In the genomic region with DNA sequence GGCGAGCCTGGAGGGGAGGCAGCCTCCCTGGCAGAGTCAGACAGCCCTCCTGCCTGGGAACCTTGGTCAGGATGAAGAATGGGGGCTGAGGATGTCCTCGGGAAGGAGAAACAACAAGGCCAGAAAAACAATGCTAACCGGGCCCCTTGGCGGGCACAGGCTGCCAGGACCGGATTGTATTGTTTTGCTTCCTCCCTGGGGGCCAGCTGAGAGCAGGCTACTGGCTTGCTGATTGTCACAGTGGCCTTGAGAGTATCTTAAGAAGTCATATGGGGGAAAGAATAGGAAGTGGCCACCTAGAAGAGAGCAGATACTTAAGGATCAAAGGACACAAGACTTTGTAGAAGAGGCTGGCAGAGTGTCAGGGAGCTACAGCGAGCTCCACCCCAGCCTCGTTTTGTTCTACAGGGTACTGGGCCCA, we compare ENCODE assay signal across 10 mouse cellular contexts. TPM values are rescaled to one million over a fixed set of nuclear protein-coding genes. Genes with fewer than 3 reads are reported as not detected.
DNase-seq lines count a peak whose midpoint lies in the region; ATAC-seq and TF ChIP-seq lines count a peak whose summit lies in the region.
"Had no signal": no experiment of that assay in that cellular context is flagged by ENCODE, and none has a peak within 500 bp of the region (broad histone marks: within the 10 kb centered on the region; RNA-seq: fewer than 3 reads in every experiment).

No protein-coding gene starts in this region.

- H3K27ac ChIP-seq in gastrocnemius, adult 2 months, result peak overlapping the region; percentile 83
- peak overlapping the region; percentile 31; the same call in 1 of the 2 replicates for H3K27ac ChIP-seq in embryonic facial prominence, embryonic 15.5 days (replicated peaks)
- peak overlapping the region; percentile 65 for H3K27ac ChIP-seq in intestine, embryonic 16.5 days (ENCODE audit: low read length)
- peak overlapping the region; percentile 77 for H3K27ac ChIP-seq in lung, embryonic 16.5 days (ENCODE audit: low read length)

- no peak overlapping the region for H3K9ac ChIP-seq in embryonic facial prominence, embryonic 15.5 days
- no peak overlapping the region for H3K9ac ChIP-seq in intestine, embryonic 16.5 days (ENCODE audit: low read depth, low read length)
- no peak overlapping the region for H3K9ac ChIP-seq in lung, embryonic 16.5 days (ENCODE audit: low read length)
- H3K9ac ChIP-seq: midbrain, embryonic 13.5 days had no signal

- no peak overlapping the region for H3K4me2 ChIP-seq in embryonic facial prominence, embryonic 15.5 days (replicated peaks)
- H3K4me2 ChIP-seq in intestine, embryonic 16.5 days (ENCODE audit: low read depth, low read length), result no peak overlapping the region
- no peak overlapping the region for H3K4me2 ChIP-seq in lung, embryonic 16.5 days (ENCODE audit: low read depth, low read length)
- H3K4me2 ChIP-seq: midbrain, embryonic 13.5 days had no signal

- 0 out of 2 replicates have a peak, but pooled peaks have one; percentile 40 for ATAC-seq in embryonic facial prominence, embryonic 15.5 days (ENCODE audit: insufficient number of reproducible peaks, low FRiP score, low TSS enrichment, low read depth)
- peak; percentile 30; the same call in 1 of the 2 replicates for ATAC-seq in intestine, embryonic 16.5 days
- peak; percentile 86 for ATAC-seq in lung, embryonic 16.5 days (ENCODE audit: low read depth)
- no peak for ATAC-seq in activated CD4-positive, CD25-positive, alpha-beta regulatory T cell, adult 4 months
- ATAC-seq: midbrain, embryonic 13.5 days had no signal

- H3K4me1 ChIP-seq in embryonic facial prominence, embryonic 15.5 days, result peaks cover 7% of the 10 kb centered on the region; the same call in 1 of the 2 replicates
- H3K4me1 ChIP-seq in intestine, embryonic 16.5 days (ENCODE audit: control insufficient read depth, insufficient read depth, low read length), result peaks cover 15% of the 10 kb centered on the region
- H3K4me1 ChIP-seq in lung, embryonic 16.5 days (replicated peaks; ENCODE audit: control insufficient read depth, insufficient read depth, low read length), result peaks cover 3% of the 10 kb centered on the region; the same call in 1 of the 2 replicates

- H3K27me3 ChIP-seq in embryonic facial prominence, embryonic 15.5 days, result no peaks in the 10 kb centered on the region
- H3K27me3 ChIP-seq in intestine, embryonic 16.5 days (replicated peaks; ENCODE audit: control insufficient read depth, insufficient read depth, low read length), result no peaks in the 10 kb centered on the region
- no peaks in the 10 kb centered on the region for H3K27me3 ChIP-seq in lung, embryonic 16.5 days (ENCODE audit: control insufficient read depth, insufficient read depth, low read depth, low read length)

- no peaks in the 10 kb centered on the region for H3K36me3 ChIP-seq in embryonic facial prominence, embryonic 15.5 days
- H3K36me3 ChIP-seq in intestine, embryonic 16.5 days (ENCODE audit: control insufficient read depth, insufficient read depth, low read length), result no peaks in the 10 kb centered on the region
- no peaks in the 10 kb centered on the region for H3K36me3 ChIP-seq in lung, embryonic 16.5 days (ENCODE audit: control insufficient read depth, insufficient read depth, low read length)
- H3K36me3 ChIP-seq: midbrain, embryonic 13.5 days had no signal

- H3K9me3 ChIP-seq in embryonic facial prominence, embryonic 15.5 days (replicated peaks), result no peaks in the 10 kb centered on the region
- H3K9me3 ChIP-seq in intestine, embryonic 16.5 days (ENCODE audit: control insufficient read depth, low read length), result no peaks in the 10 kb centered on the region
- H3K9me3 ChIP-seq in lung, embryonic 16.5 days (ENCODE audit: control insufficient read depth, low read length), result no peaks in the 10 kb centered on the region
- H3K9me3 ChIP-seq: midbrain, embryonic 13.5 days had no signal

- WGBS in embryonic facial prominence, embryonic 15.5 days, result 26% methylated on average over 7 of the region's 7 CpGs
- 37% methylated on average over 7 of the region's 7 CpGs for WGBS in intestine, embryonic 16.5 days
- 27% methylated on average over 7 of the region's 7 CpGs for WGBS in lung, embryonic 16.5 days

- DNase-seq in gastrocnemius, adult 2 months, result peak; percentile 44
- DNase-seq in gastrocnemius, adult 8-10 months (ENCODE audit: low spot score in 2 of 2), result no peak
- no peak for DNase-seq in right cerebral cortex, adult 18-20 months
- no peak for DNase-seq in thymus, adult 18-20 months
- DNase-seq: spleen, adult 18-20 months had no signal

- intact Hi-C loops in gastrocnemius, adult 2 months (cut with DNase I), result no loop called here

- TF ChIP-seq CTCF in gastrocnemius, adult 2 months (IDR thresholded peaks at IDR 0.05), result no peak

- no peak overlapping the region for H3K4me3 ChIP-seq in gastrocnemius, adult 2 months
- H3K4me3 ChIP-seq in embryonic facial prominence, embryonic 15.5 days (replicated peaks), result no peak overlapping the region
- H3K4me3 ChIP-seq in intestine, embryonic 16.5 days (ENCODE audit: low read length), result no peak overlapping the region
- H3K4me3 ChIP-seq in lung, embryonic 16.5 days (ENCODE audit: low read length), result no peak overlapping the region
- H3K4me3 ChIP-seq: midbrain, embryonic 13.5 days had no signal

RNA-seq across cellular contexts. Expression of a gene that starts 18.1 kb away (rescaled TPM):
- total RNA-seq in gastrocnemius, adult 2 months (2021), result 100 to 1,000 TPM; 126 to 170 TPM
- 100 to 1,000 TPM; 128 to 149 (median 132) TPM for total RNA-seq in gastrocnemius, adult 8-10 months (2022)
- polyA plus RNA-seq in embryonic facial prominence, embryonic 15.5 days (2015; fragmentation: Nextera tagmentation; extraction: Ambion mirVana), result 191 and 202 TPM in 2 replicates
- 404 and 475 TPM in 2 replicates for polyA plus RNA-seq in intestine, embryonic 16.5 days (2015; fragmentation: Nextera tagmentation; extraction: Ambion mirVana)
- 154 and 166 TPM in 2 replicates for polyA plus RNA-seq in lung, embryonic 16.5 days (2015; fragmentation: Nextera tagmentation; extraction: Ambion mirVana)
- polyA plus RNA-seq in activated CD4-positive, CD25-positive, alpha-beta regulatory T cell, adult 4 months (2017; shearing (Covaris generic)), result 10 to 100 TPM; 31.5 to 33.8 TPM

RNA-seq across cellular contexts. Expression of a gene that starts 18.6 kb away (rescaled TPM):
- 10 to 100 TPM in 1 of 2 experiments, 1 to 10 TPM in 1; 7.1 to 10.1 TPM for total RNA-seq in gastrocnemius, adult 2 months (2021)
- total RNA-seq in gastrocnemius, adult 8-10 months (2022), result 10 to 100 TPM in 2 of 4 experiments, 1 to 10 TPM in 2; 7.1 to 15.3 (median 10.8) TPM
- 1.6 and 2.5 TPM in 2 replicates for polyA plus RNA-seq in embryonic facial prominence, embryonic 15.5 days (2015; fragmentation: Nextera tagmentation; extraction: Ambion mirVana)
- 1.8 and 2.0 TPM in 2 replicates for polyA plus RNA-seq in intestine, embryonic 16.5 days (2015; fragmentation: Nextera tagmentation; extraction: Ambion mirVana)
- 2.6 and 3.0 TPM in 2 replicates for polyA plus RNA-seq in lung, embryonic 16.5 days (2015; fragmentation: Nextera tagmentation; extraction: Ambion mirVana)
- polyA plus RNA-seq in activated CD4-positive, CD25-positive, alpha-beta regulatory T cell, adult 4 months (2017; shearing (Covaris generic)), result not detected

RNA-seq across cellular contexts. Expression of a gene that starts 53.3 kb away (rescaled TPM):
- not detected for total RNA-seq in gastrocnemius, adult 2 months (2021)
- total RNA-seq in gastrocnemius, adult 8-10 months (2022), result under 1 TPM in 2 of 4 experiments, not detected in 2; 0.27 to 0.62 TPM
- 0.16 and 0.24 TPM in 2 replicates for polyA plus RNA-seq in embryonic facial prominence, embryonic 15.5 days (2015; fragmentation: Nextera tagmentation; extraction: Ambion mirVana)
- polyA plus RNA-seq in intestine, embryonic 16.5 days (2015; fragmentation: Nextera tagmentation; extraction: Ambion mirVana), result 1.1 and 1.5 TPM in 2 replicates
- polyA plus RNA-seq in lung, embryonic 16.5 days (2015; fragmentation: Nextera tagmentation; extraction: Ambion mirVana), result 0.15 and 0.79 TPM in 2 replicates
- not detected for polyA plus RNA-seq in activated CD4-positive, CD25-positive, alpha-beta regulatory T cell, adult 4 months (2017; shearing (Covaris generic))
- polyA plus RNA-seq: midbrain, embryonic 13.5 days had no signal

Comparison
In these comparisons a context has a peak if more than half of its experiments do, and no peak if none do; other contexts are left out.
1. H3K27ac ChIP-seq: peak in every context shown above with its lines; median percentile 83 in gastrocnemius, adult 2 months; 77 in lung, embryonic 16.5 days; 65 in intestine, embryonic 16.5 days; 31 in embryonic facial prominence, embryonic 15.5 days.